15 mouse cellular contexts compared by ENCODE assay signal in genomic region chr2:157746558-157746957, GRCm38 (mm10). TPM values are rescaled to one million over a fixed set of nuclear protein-coding genes. Genes with fewer than 3 reads are reported as not detected.
DNase-seq lines count a peak whose midpoint lies in the region; ATAC-seq and TF ChIP-seq lines count a peak whose summit lies in the region.
"Had no signal": no experiment of that assay in that cellular context is flagged by ENCODE, and none has a peak within 500 bp of the region (broad histone marks: within the 10 kb centered on the region; RNA-seq: fewer than 3 reads in every experiment).

No protein-coding gene starts in this region.

- no peak for DNase-seq in lung, postnatal 0 days (ENCODE audit: low spot score)
- DNase-seq in ZHBTc4 (ENCODE audit: low read depth, low spot score), result peak; percentile 51
- peak; percentile 74 for DNase-seq in thymus, postnatal 14 days
- no peak for DNase-seq in cerebellum, postnatal 25 days
- DNase-seq in ovary, postnatal 14 days (ENCODE audit: low spot score), result no peak
- DNase-seq: adrenal gland, adult 2 months; heart, adult 2 months; heart, postnatal 4 days; kidney, postnatal 10 days had no signal

- H3K27me3 ChIP-seq in lung, embryonic 15.5 days, result no peaks in the 10 kb centered on the region
- H3K27me3 ChIP-seq in lung, postnatal 0 days (replicated peaks; ENCODE audit: insufficient read depth, low read length), result no peaks in the 10 kb centered on the region
- H3K27me3 ChIP-seq in embryonic facial prominence, embryonic 13.5 days, result no peaks in the 10 kb centered on the region
- H3K27me3 ChIP-seq: embryonic facial prominence, embryonic 15.5 days; neural tube, embryonic 13.5 days had no signal

- no peak overlapping the region for H3K9ac ChIP-seq in lung, embryonic 15.5 days
- no peak overlapping the region for H3K9ac ChIP-seq in lung, postnatal 0 days (replicated peaks; ENCODE audit: low read depth)
- H3K9ac ChIP-seq in embryonic facial prominence, embryonic 13.5 days, result no peak overlapping the region
- H3K9ac ChIP-seq: embryonic facial prominence, embryonic 15.5 days; liver, embryonic 14.5 days; neural tube, embryonic 13.5 days had no signal

- H3K4me3 ChIP-seq in lung, embryonic 15.5 days, result no peak overlapping the region
- no peak overlapping the region for H3K4me3 ChIP-seq in lung, postnatal 0 days (ENCODE audit: low read depth, low read length)
- H3K4me3 ChIP-seq in embryonic facial prominence, embryonic 13.5 days, result no peak overlapping the region
- H3K4me3 ChIP-seq: embryonic facial prominence, embryonic 15.5 days; heart, adult 2 months; neural tube, embryonic 13.5 days had no signal

- no peak overlapping the region for H3K4me2 ChIP-seq in lung, embryonic 15.5 days
- H3K4me2 ChIP-seq in lung, postnatal 0 days (replicated peaks; ENCODE audit: low read depth, low read length), result no peak overlapping the region
- H3K4me2 ChIP-seq in embryonic facial prominence, embryonic 13.5 days, result no peak overlapping the region
- H3K4me2 ChIP-seq: embryonic facial prominence, embryonic 15.5 days; neural tube, embryonic 13.5 days had no signal

- TF ChIP-seq CTCF in lung, postnatal 0 days (IDR thresholded peaks at IDR 0.05), result no peak

- TF ChIP-seq EP300 in lung, postnatal 0 days (IDR thresholded peaks at IDR 0.05), result no peak

- H3K27ac ChIP-seq in lung, embryonic 15.5 days, result no peak overlapping the region
- no peak overlapping the region for H3K27ac ChIP-seq in lung, postnatal 0 days (ENCODE audit: low read length)
- no peak overlapping the region for H3K27ac ChIP-seq in embryonic facial prominence, embryonic 13.5 days
- H3K27ac ChIP-seq: embryonic facial prominence, embryonic 15.5 days; heart, adult 2 months; liver, embryonic 14.5 days; neural tube, embryonic 13.5 days had no signal

- no peaks in the 10 kb centered on the region for H3K9me3 ChIP-seq in lung, embryonic 15.5 days
- H3K9me3 ChIP-seq in lung, postnatal 0 days (ENCODE audit: low read length), result no peaks in the 10 kb centered on the region
- no peaks in the 10 kb centered on the region for H3K9me3 ChIP-seq in embryonic facial prominence, embryonic 13.5 days
- H3K9me3 ChIP-seq: embryonic facial prominence, embryonic 15.5 days; G1E; neural tube, embryonic 13.5 days had no signal

- H3K4me1 ChIP-seq in lung, embryonic 15.5 days, result peaks cover 12% of the 10 kb centered on the region
- H3K4me1 ChIP-seq in lung, postnatal 0 days (ENCODE audit: insufficient read depth, low read depth, low read length), result peaks cover 5% of the 10 kb centered on the region; the same call in 1 of the 2 replicates
- peaks cover 14% of the 10 kb centered on the region for H3K4me1 ChIP-seq in embryonic facial prominence, embryonic 13.5 days

- WGBS in lung, embryonic 15.5 days, result 57% methylated on average over 9 of the region's 9 CpGs
- 59% methylated on average over 8 of the region's 9 CpGs for WGBS in lung, postnatal 0 days
- 35% methylated on average over 9 of the region's 9 CpGs for WGBS in embryonic facial prominence, embryonic 13.5 days

- peak; percentile 27; the same call in 1 of the 2 replicates for ATAC-seq in lung, embryonic 15.5 days (ENCODE audit: borderline replicate concordance, extremely low read depth, low FRiP score, low TSS enrichment)
- ATAC-seq in lung, postnatal 0 days, result no peak
- ATAC-seq in embryonic facial prominence, embryonic 13.5 days (ENCODE audit: insufficient number of reproducible peaks, insufficient read depth, low FRiP score, low TSS enrichment, low read depth), result peak; percentile 15; the same call in 1 of the 2 replicates

- no peaks in the 10 kb centered on the region for H3K36me3 ChIP-seq in lung, embryonic 15.5 days
- no peaks in the 10 kb centered on the region for H3K36me3 ChIP-seq in lung, postnatal 0 days (ENCODE audit: insufficient read depth, low read length)
- no peaks in the 10 kb centered on the region for H3K36me3 ChIP-seq in embryonic facial prominence, embryonic 13.5 days
- H3K36me3 ChIP-seq: embryonic facial prominence, embryonic 15.5 days; neural tube, embryonic 13.5 days had no signal

RNA-seq across cellular contexts. Expression of gene Ctnnbl1, which starts 9.4 kb away (rescaled TPM):
- polyA plus RNA-seq in lung, embryonic 15.5 days (2015; fragmentation: Nextera tagmentation; extraction: Ambion mirVana), result 59.9 and 60.1 TPM in 2 replicates
- polyA plus RNA-seq in lung, postnatal 0 days (2015; fragmentation: Nextera tagmentation; extraction: Ambion mirVana), result 28.5 and 30.8 TPM in 2 replicates
- 62.1 and 68.9 TPM in 2 replicates for polyA plus RNA-seq in embryonic facial prominence, embryonic 13.5 days (2015; fragmentation: Nextera tagmentation; extraction: Ambion mirVana)

Comparison
In these comparisons a context has a peak if more than half of its experiments do, and no peak if none do; other contexts are left out.
1. DNase-seq: peak in ZHBTc4 (single experiment) and thymus, postnatal 14 days (single experiment); none in lung, postnatal 0 days (single experiment), cerebellum, postnatal 25 days (0 of 2) and ovary, postnatal 14 days (single experiment).